Mouse (Mus musculus) adrenal gland, adult 18-20 months (tissue): ENCODE measurements around the gene Cdk5r1. TPM values are rescaled to one million over a fixed set of nuclear protein-coding genes. Genes with fewer than 3 reads are reported as not detected.

Source experiments
- DNase-seq, 2 experiments: peaks; one replicate each; pipeline ENCODE4 v3.0.0; 2021 to 2022; ENCODE audit warnings: low spot score in 2 of 2
- total RNA-seq, 2 experiments: library from RNA; stranded (reverse); gene quantifications; 1 replicate in 1 of 2; 2 replicates in 1 of 2; pipeline ENCODE4 v1.2.3; 2021

The Cdk5r1 gene
- total RNA-seq, 2 experiments from 2014 or later, result 1.5 to 2.0 TPM

- no peak for DNase-seq
Observed at GRCm38 (mm10) chr11:80503281-80503680, 26.5 kb downstream of the Cdk5r1 start.

- DNase-seq, result no peak
Observed at GRCm38 (mm10) chr11:80503726-80504452, 27.1 kb downstream of the Cdk5r1 start.

GRCm38 (mm10) chr11:80504519-80505385 lies 27.9 kb downstream of the Cdk5r1 start:
- no peak for DNase-seq

- DNase-seq, result no peak
Observed at GRCm38 (mm10) chr11:80505581-80505980, 28.8 kb downstream of the Cdk5r1 start.

- no peak for DNase-seq
Observed at GRCm38 (mm10) chr11:80506483-80506882, 29.7 kb downstream of the Cdk5r1 start.

GRCm38 (mm10) chr11:80507791-80508190 lies 31.0 kb downstream of the Cdk5r1 start:
- no peak for DNase-seq

- DNase-seq, result no peak
Observed at GRCm38 (mm10) chr11:80508361-80509175, 31.7 kb downstream of the Cdk5r1 start.

- no peak for DNase-seq
Observed at GRCm38 (mm10) chr11:80509176-80509506, 32.3 kb downstream of the Cdk5r1 start.

- DNase-seq, result no peak
Observed at GRCm38 (mm10) chr11:80510124-80510523, 33.3 kb downstream of the Cdk5r1 start.

- DNase-seq, result no peak
Observed at GRCm38 (mm10) chr11:80512313-80513056, 35.7 kb downstream of the Cdk5r1 start.

- no peak for DNase-seq
Observed at GRCm38 (mm10) chr11:80513796-80514195, 37.0 kb downstream of the Cdk5r1 start.

- DNase-seq, result no peak
Observed at GRCm38 (mm10) chr11:80515346-80515745, 38.5 kb downstream of the Cdk5r1 start.

GRCm38 (mm10) chr11:80515895-80516294 lies 39.1 kb downstream of the Cdk5r1 start:
- DNase-seq, result no peak

- no peak for DNase-seq
Observed at GRCm38 (mm10) chr11:80518421-80519367, 41.9 kb downstream of the Cdk5r1 start.

- DNase-seq, result no peak
Observed at GRCm38 (mm10) chr11:80521148-80521547, 44.3 kb downstream of the Cdk5r1 start.

GRCm38 (mm10) chr11:80522852-80523251 lies 46.0 kb downstream of the Cdk5r1 start:
- no peak for DNase-seq

GRCm38 (mm10) chr11:80523410-80523809 lies 46.6 kb downstream of the Cdk5r1 start:
- DNase-seq, result no peak

GRCm38 (mm10) chr11:80524213-80524612 lies 47.4 kb downstream of the Cdk5r1 start:
- DNase-seq, result no peak

- DNase-seq, result no peak
Observed at GRCm38 (mm10) chr11:80527697-80528096, 50.9 kb downstream of the Cdk5r1 start.

- no peak for DNase-seq
Observed at GRCm38 (mm10) chr11:80529149-80529548, 52.3 kb downstream of the Cdk5r1 start.
